Mouse (Mus musculus): ENCODE measurements around the gene Vmac. TPM values are rescaled to one million over a fixed set of nuclear protein-coding genes. Genes with fewer than 3 reads are reported as not detected.

Vmac gene
- polyA plus RNA-seq, 1 experiment from 2014 or later, result 13.3 TPM

DNA sequence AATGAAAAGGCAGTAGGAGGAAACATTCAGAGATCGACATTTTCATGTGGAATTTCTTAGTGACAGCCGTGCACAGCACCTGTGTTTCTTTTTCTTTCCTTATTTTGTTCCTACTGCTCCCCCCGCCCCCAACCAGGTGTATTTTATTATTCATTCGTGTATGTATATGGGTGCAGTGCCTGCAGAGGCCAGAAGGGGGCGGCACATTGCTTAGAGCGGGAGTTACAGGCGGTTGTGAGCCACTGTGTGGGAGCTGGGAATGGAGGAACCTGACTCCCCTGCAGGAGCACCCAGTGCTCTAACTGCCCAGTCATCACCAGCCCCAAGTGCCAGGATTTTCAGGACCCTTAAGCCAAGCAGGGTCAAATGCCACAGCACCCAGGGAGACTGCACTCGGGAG is 18.7 kb upstream of the Vmac start:
- no peak overlapping the region for H3K4me3 ChIP-seq
- H3K36me3 ChIP-seq, result no peaks in the 10 kb centered on the region
- H3K27me3 ChIP-seq (replicated peaks), result peaks cover 50% of the 10 kb centered on the region
- ATAC-seq (ENCODE audit: extremely low read depth, insufficient number of reproducible peaks, low FRiP score, low TSS enrichment), result no peak
- WGBS, result 41% methylated on average over 8 of the region's 8 CpGs
- no peak overlapping the region for H3K9ac ChIP-seq
- no peaks in the 10 kb centered on the region for H3K9me3 ChIP-seq
- H3K27ac ChIP-seq (replicated peaks), result no peak overlapping the region
- peaks cover 19% of the 10 kb centered on the region for H3K4me1 ChIP-seq
- H3K4me2 ChIP-seq, result no peak overlapping the region

DNA sequence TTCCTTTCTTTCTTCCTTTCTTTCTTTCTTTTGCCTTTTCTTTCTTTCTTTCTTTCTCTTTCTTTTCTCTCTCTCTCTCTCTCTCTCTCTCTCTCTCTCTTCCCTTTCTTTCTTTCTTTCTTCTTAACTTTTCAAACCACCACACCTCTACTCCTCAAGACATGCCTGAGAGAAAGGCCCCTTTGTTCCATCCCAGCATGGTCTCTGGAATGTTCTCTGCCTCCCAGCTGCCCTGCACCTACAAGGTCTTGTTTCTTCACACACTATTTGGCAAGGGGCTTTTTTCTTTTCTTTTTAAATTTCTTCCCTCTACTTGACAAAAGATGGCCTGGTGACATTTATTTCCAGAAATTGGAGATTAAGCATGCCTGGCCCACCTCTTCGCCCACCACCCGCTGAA is 11.8 kb upstream of the Vmac start:
- 45% methylated on average over 2 of the region's 2 CpGs for WGBS
- Histone ChIP-seq H3K4me2 (no peak overlapping the region), H3K4me3 (no peak overlapping the region), H3K9ac (no peak overlapping the region), H3K36me3 (peaks cover 9% of the 10 kb centered on the region), H3K4me1 (peaks cover 34% of the 10 kb centered on the region), H3K27me3 (replicated peaks) (peaks cover 29% of the 10 kb centered on the region), H3K9me3 (no peaks in the 10 kb centered on the region), H3K27ac (replicated peaks) (no peak overlapping the region)
- ATAC-seq (ENCODE audit: extremely low read depth, insufficient number of reproducible peaks, low FRiP score, low TSS enrichment), result no peak

- no peak for ATAC-seq (ENCODE audit: extremely low read depth, insufficient number of reproducible peaks, low FRiP score, low TSS enrichment)
- 54% methylated on average over 6 of the region's 6 CpGs for WGBS
- H3K9ac ChIP-seq, result no peak overlapping the region
Observed at GRCm38 (mm10) chr17:56729151-56729550, 11.3 kb upstream of the Vmac start.

DNA sequence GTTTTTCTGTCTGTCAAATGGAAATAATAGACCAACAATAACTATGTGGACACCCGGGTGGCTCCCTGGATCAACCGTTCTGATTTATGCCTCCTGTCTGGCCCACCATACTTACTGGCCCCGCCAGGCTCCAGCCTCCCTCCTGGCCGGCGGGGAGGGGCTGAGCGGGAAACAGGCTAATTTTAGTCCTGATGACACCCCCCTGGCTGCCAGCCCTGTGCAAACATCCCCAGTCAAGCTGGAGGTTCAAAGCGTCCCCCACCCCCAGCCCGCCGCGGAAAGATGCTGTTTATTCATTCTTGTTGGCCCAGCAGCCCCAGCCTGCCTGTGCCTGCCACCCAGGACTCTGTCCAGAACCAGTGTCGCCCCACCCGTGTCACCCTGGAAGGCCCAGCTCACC is 10.3 kb upstream of the Vmac start:
- Histone ChIP-seq H3K4me1 (peaks cover 40% of the 10 kb centered on the region), H3K36me3 (peaks cover 23% of the 10 kb centered on the region), H3K9ac (peak overlapping the region; percentile 70), H3K27ac (replicated peaks) (peak overlapping the region; percentile 78), H3K9me3 (no peaks in the 10 kb centered on the region), H3K4me3 (peak overlapping the region; percentile 12; the same call in 1 of the 2 replicates), H3K27me3 (replicated peaks) (peaks cover 21% of the 10 kb centered on the region), H3K4me2 (peak overlapping the region; percentile 54)
- ATAC-seq (ENCODE audit: extremely low read depth, insufficient number of reproducible peaks, low FRiP score, low TSS enrichment), result peak; percentile 23; the same call in 1 of the 2 replicates
- 8% methylated on average over 12 of the region's 12 CpGs for WGBS

More at GRCm38 (mm10) chr17:56729151-56729550, 11.3 kb upstream of the Vmac start:
- no peaks in the 10 kb centered on the region for H3K9me3 ChIP-seq
- H3K4me1 ChIP-seq, result peaks cover 34% of the 10 kb centered on the region
- H3K27ac ChIP-seq (replicated peaks), result 0 out of 2 replicates have a peak overlapping the region, but pooled peaks have one; percentile 78
- H3K36me3 ChIP-seq, result peaks cover 13% of the 10 kb centered on the region
- H3K4me3 ChIP-seq, result no peak overlapping the region
- no peak overlapping the region for H3K4me2 ChIP-seq
- peaks cover 27% of the 10 kb centered on the region for H3K27me3 ChIP-seq (replicated peaks)

GRCm38 (mm10) chr17:56727659-56728058 is 9.8 kb upstream of the Vmac start:
- peaks cover 45% of the 10 kb centered on the region for H3K4me1 ChIP-seq
- peaks cover 19% of the 10 kb centered on the region for H3K27me3 ChIP-seq (replicated peaks)
- H3K36me3 ChIP-seq, result peaks cover 28% of the 10 kb centered on the region
- peak overlapping the region; percentile 70 for H3K9ac ChIP-seq
- peak overlapping the region; percentile 78 for H3K27ac ChIP-seq (replicated peaks)
- H3K9me3 ChIP-seq, result no peaks in the 10 kb centered on the region
- 6% methylated on average over 12 of the region's 12 CpGs for WGBS
- ATAC-seq (ENCODE audit: extremely low read depth, insufficient number of reproducible peaks, low FRiP score, low TSS enrichment), result no peak
- peak overlapping the region; percentile 12; the same call in 1 of the 2 replicates for H3K4me3 ChIP-seq
- peak overlapping the region; percentile 54 for H3K4me2 ChIP-seq

GRCm38 (mm10) chr17:56727029-56727649 is 9.3 kb upstream of the Vmac start:
- peak overlapping the region; percentile 78 for H3K27ac ChIP-seq (replicated peaks)
- ATAC-seq (ENCODE audit: extremely low read depth, insufficient number of reproducible peaks, low FRiP score, low TSS enrichment), result no peak
- peak overlapping the region; percentile 54 for H3K4me2 ChIP-seq
- peaks cover 15% of the 10 kb centered on the region for H3K27me3 ChIP-seq (replicated peaks)
- H3K9me3 ChIP-seq, result no peaks in the 10 kb centered on the region
- H3K9ac ChIP-seq, result peak overlapping the region; percentile 70
- H3K36me3 ChIP-seq, result peaks cover 33% of the 10 kb centered on the region
- H3K4me1 ChIP-seq, result peaks cover 48% of the 10 kb centered on the region
- H3K4me3 ChIP-seq, result no peak overlapping the region; the same call in 1 of the 2 replicates
- WGBS, result 15% methylated on average over 7 of the region's 7 CpGs

- Histone ChIP-seq H3K36me3 (peaks cover 50% of the 10 kb centered on the region), H3K27me3 (replicated peaks) (no peaks in the 10 kb centered on the region), H3K27ac (replicated peaks) (no peak overlapping the region), H3K4me1 (peaks cover 54% of the 10 kb centered on the region), H3K4me3 (no peak overlapping the region), H3K4me2 (no peak overlapping the region), H3K9ac (peak overlapping the region; percentile 33), H3K9me3 (no peaks in the 10 kb centered on the region)
- 79% methylated on average over 11 of the region's 11 CpGs for WGBS
- no peak for ATAC-seq (ENCODE audit: extremely low read depth, insufficient number of reproducible peaks, low FRiP score, low TSS enrichment)
Observed at GRCm38 (mm10) chr17:56723419-56724161, 5.8 kb upstream of the Vmac start.

- no peak overlapping the region for H3K27ac ChIP-seq (replicated peaks)
- H3K36me3 ChIP-seq, result peaks cover 50% of the 10 kb centered on the region
- no peaks in the 10 kb centered on the region for H3K9me3 ChIP-seq
- H3K4me1 ChIP-seq, result peaks cover 47% of the 10 kb centered on the region
- H3K4me3 ChIP-seq, result no peak overlapping the region
- 82% methylated on average over 5 of the region's 5 CpGs for WGBS
- ATAC-seq (ENCODE audit: extremely low read depth, insufficient number of reproducible peaks, low FRiP score, low TSS enrichment), result no peak
- H3K9ac ChIP-seq, result no peak overlapping the region
- H3K27me3 ChIP-seq (replicated peaks), result no peaks in the 10 kb centered on the region
- H3K4me2 ChIP-seq, result no peak overlapping the region
Observed at GRCm38 (mm10) chr17:56722441-56722840, 4.6 kb upstream of the Vmac start.

GRCm38 (mm10) chr17:56716655-56717362 is 1.0 kb downstream of the Vmac start:
- Histone ChIP-seq H3K9me3 (no peaks in the 10 kb centered on the region), H3K36me3 (peaks cover 30% of the 10 kb centered on the region)
- peak; percentile 84 for ATAC-seq (ENCODE audit: extremely low read depth, insufficient number of reproducible peaks, low FRiP score, low TSS enrichment)

DNA sequence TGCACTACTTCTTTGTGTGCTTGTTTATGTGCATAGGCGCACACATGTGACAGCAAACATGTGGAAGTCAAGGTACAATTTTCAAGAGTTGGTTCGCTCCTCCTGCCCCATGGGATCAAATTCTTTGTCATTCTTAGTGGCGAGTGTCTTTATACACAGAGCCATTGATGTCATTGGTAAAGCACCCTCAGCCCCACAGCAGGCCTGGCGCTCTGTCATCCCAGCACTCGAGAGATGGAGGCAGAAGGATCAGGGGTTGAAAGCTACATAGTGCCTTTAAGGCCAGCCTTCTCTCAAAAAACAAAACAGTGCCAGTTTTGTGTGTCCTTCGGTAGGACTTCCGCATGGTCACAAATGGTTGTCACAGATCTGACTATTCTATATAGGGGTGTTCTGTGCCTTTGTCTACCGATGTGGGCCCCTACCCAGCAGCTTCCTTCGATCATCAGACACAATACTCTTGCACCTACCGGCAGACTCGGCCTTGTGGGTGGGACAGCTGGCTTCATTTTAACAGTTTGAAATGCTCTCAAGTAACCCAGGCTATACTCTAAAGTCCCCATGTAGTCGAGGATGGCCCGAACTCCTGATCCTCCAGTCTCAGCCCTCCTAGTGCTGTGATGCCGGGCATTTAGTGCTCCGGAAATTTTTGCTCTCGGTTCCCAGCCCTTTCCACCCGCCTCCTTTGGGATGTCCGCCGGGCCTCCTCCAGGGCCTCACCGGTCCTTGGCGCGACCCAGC is 1.7 kb downstream of the Vmac start:
- no peaks in the 10 kb centered on the region for H3K9me3 ChIP-seq
- peak overlapping the region; percentile 71 for H3K4me3 ChIP-seq
- peak overlapping the region; percentile 87 for H3K4me2 ChIP-seq
- ATAC-seq (ENCODE audit: extremely low read depth, insufficient number of reproducible peaks, low FRiP score, low TSS enrichment), result no peak
- H3K27me3 ChIP-seq (replicated peaks), result no peaks in the 10 kb centered on the region
- peaks cover 30% of the 10 kb centered on the region for H3K36me3 ChIP-seq
- H3K4me1 ChIP-seq, result peaks cover 42% of the 10 kb centered on the region
- H3K27ac ChIP-seq (replicated peaks), result peak overlapping the region; percentile 77
- 27% methylated on average over 22 of the region's 22 CpGs for WGBS
- H3K9ac ChIP-seq, result peak overlapping the region; percentile 89

More at GRCm38 (mm10) chr17:56716655-56717362, 1.0 kb downstream of the Vmac start:
- H3K4me2 ChIP-seq, result peak overlapping the region; percentile 87
- H3K4me3 ChIP-seq, result peak overlapping the region; percentile 71
- peak overlapping the region; percentile 81 for H3K27ac ChIP-seq (replicated peaks)
- H3K4me1 ChIP-seq, result peaks cover 42% of the 10 kb centered on the region
- under 1% methylated on average over 53 of the region's 55 CpGs for WGBS
- peak overlapping the region; percentile 92 for H3K9ac ChIP-seq
- no peaks in the 10 kb centered on the region for H3K27me3 ChIP-seq (replicated peaks)
